Mouse (Mus musculus): ENCODE results near the gene Tspan15.

Tspan15 gene

GRCm38 (mm10) chr10:62186882-62187281 is 44.2 kb downstream of the Tspan15 start:
- peak; percentile 67 for DNase-seq

- peak; percentile 94 for DNase-seq
Observed at GRCm38 (mm10) chr10:62183053-62183452, 48.0 kb downstream of the Tspan15 start.

GRCm38 (mm10) chr10:62182471-62183014 is 48.5 kb downstream of the Tspan15 start:
- peak; percentile 38 for DNase-seq

GRCm38 (mm10) chr10:62181701-62182100 is 49.4 kb downstream of the Tspan15 start:
- peak; percentile 84 for DNase-seq

- no peak for DNase-seq
Observed at GRCm38 (mm10) chr10:62179944-62180343, 51.1 kb downstream of the Tspan15 start.

- no peak for DNase-seq
Observed at GRCm38 (mm10) chr10:62174533-62175313, 56.3 kb downstream of the Tspan15 start.

GRCm38 (mm10) chr10:62173941-62174448 is 57.1 kb downstream of the Tspan15 start:
- DNase-seq, result no peak

- no peak for DNase-seq
Observed at GRCm38 (mm10) chr10:62172841-62173553, 58.1 kb downstream of the Tspan15 start.

GRCm38 (mm10) chr10:62162410-62162809 is 68.6 kb downstream of the Tspan15 start:
- DNase-seq, result no peak

GRCm38 (mm10) chr10:62149929-62150328 is 81.1 kb downstream of the Tspan15 start:
- no peak for DNase-seq

- peak; percentile 40 for DNase-seq
Observed at GRCm38 (mm10) chr10:62147466-62148248, 83.4 kb downstream of the Tspan15 start.

GRCm38 (mm10) chr10:62145957-62146356 is 85.1 kb downstream of the Tspan15 start:
- no peak for DNase-seq

- DNase-seq, result no peak
Observed at GRCm38 (mm10) chr10:62143820-62144219, 87.2 kb downstream of the Tspan15 start, which contains the start of gene Fam241b. Gene Fam241b (minus strand): TSS chr10:62143920.

GRCm38 (mm10) chr10:62138040-62138439 is 93.0 kb downstream of the Tspan15 start:
- DNase-seq, result no peak

GRCm38 (mm10) chr10:62137150-62137549 is 93.9 kb downstream of the Tspan15 start:
- DNase-seq, result no peak

GRCm38 (mm10) chr10:62135696-62136470 is 95.2 kb downstream of the Tspan15 start:
- DNase-seq, result no peak

Data from cerebellum, adult 11-12 months (tissue).